9 mouse cellular contexts compared by ENCODE assay signal in the genomic region with DNA sequence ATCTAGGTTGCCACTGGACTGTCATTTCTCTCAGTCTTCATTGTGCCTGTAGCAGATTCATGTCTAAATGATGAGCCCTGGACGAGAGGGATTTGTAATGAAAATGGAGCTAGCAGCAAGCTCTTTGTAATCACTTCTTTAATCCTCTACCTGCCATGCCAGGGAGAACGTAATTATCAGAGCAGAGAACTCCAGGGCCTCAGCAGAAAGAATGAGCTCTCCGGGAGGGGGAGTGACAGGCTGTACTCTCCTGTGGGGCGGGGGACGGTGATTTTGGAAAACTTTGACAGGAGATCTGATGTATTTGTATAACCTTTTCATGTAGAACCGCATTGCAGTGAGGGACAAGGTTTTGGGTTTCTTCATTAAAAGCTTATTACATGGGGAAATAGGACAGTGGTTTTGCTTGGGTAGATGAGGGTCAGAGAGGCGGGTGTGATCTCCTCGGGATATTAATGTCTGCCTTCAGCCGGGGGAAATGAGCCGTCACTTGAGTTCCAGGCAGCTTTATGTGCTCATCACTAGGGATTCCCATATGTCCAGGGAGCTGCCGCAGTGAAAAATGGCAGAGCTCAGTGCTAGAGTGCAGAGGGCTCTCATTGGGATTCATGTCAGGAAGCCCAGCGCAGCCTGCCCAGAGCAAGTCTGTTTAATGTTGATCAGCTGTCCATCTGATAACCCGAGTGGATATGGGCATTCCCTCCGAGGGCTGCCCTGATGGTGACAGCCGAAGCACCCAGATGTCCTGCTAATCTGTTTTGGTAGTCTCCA.
DNase-seq lines count a peak whose midpoint lies in the region; ATAC-seq and TF ChIP-seq lines count a peak whose summit lies in the region.
"Had no signal": no experiment of that assay in that cellular context is flagged by ENCODE, and none has a peak within 500 bp of the region (broad histone marks: within the 10 kb centered on the region; RNA-seq: fewer than 3 reads in every experiment).

No protein-coding gene starts in this region.

- no peaks in the 10 kb centered on the region for H3K4me1 ChIP-seq in lung, embryonic 15.5 days
- peaks cover 2% of the 10 kb centered on the region; the same call in 1 of the 2 replicates for H3K4me1 ChIP-seq in lung, adult 2 months (ENCODE audit: control insufficient read depth, insufficient read depth, low read length)
- peaks cover 24% of the 10 kb centered on the region for H3K4me1 ChIP-seq in midbrain, embryonic 10.5 days

- no peak overlapping the region for H3K27ac ChIP-seq in lung, embryonic 15.5 days
- peak overlapping the region; percentile 65; the same call in 1 of the 2 replicates for H3K27ac ChIP-seq in midbrain, embryonic 10.5 days (replicated peaks)
- H3K27ac ChIP-seq: liver, embryonic 13.5 days had no signal

- no peak overlapping the region for H3K4me2 ChIP-seq in lung, embryonic 15.5 days
- H3K4me2 ChIP-seq: liver, embryonic 13.5 days had no signal

- H3K27me3 ChIP-seq in lung, embryonic 15.5 days: no peaks in the 10 kb centered on the region
- no peaks in the 10 kb centered on the region for H3K27me3 ChIP-seq in midbrain, embryonic 10.5 days (ENCODE audit: low read depth, poor library complexity, severe bottlenecking)
- H3K27me3 ChIP-seq: liver, embryonic 13.5 days had no signal

- TF ChIP-seq POLR2A in lung, adult 2 months (IDR thresholded peaks at IDR 0.05; ENCODE audit: borderline replicate concordance, extremely low read depth, low read depth, low read length): no peak

- no peaks in the 10 kb centered on the region for H3K36me3 ChIP-seq in lung, embryonic 15.5 days
- H3K36me3 ChIP-seq in midbrain, embryonic 10.5 days: no peaks in the 10 kb centered on the region
- H3K36me3 ChIP-seq: liver, embryonic 13.5 days had no signal

- peak; percentile 42; the same call in 1 of the 2 replicates for ATAC-seq in lung, embryonic 15.5 days (ENCODE audit: borderline replicate concordance, extremely low read depth, low FRiP score, low TSS enrichment)
- ATAC-seq in CD4-positive, CD25-positive, alpha-beta regulatory T cell, adult 4 months: no peak

- H3K9ac ChIP-seq in lung, embryonic 15.5 days: no peak overlapping the region
- H3K9ac ChIP-seq: liver, embryonic 13.5 days had no signal

- TF ChIP-seq CTCF in lung, adult 2 months (IDR thresholded peaks at IDR 0.05; ENCODE audit: insufficient read depth, low read length): no peak

- WGBS in lung, embryonic 15.5 days: 27% methylated on average over 15 of the region's 15 CpGs
- WGBS in lung, adult 2 months: 61% methylated on average over 15 of the region's 15 CpGs
- 53% methylated on average over 15 of the region's 15 CpGs for WGBS in midbrain, embryonic 10.5 days

- peak; percentile 50 to 52 for DNase-seq in cerebellum, postnatal 10 days
- DNase-seq in cerebellum, adult 8-10 months: no peak
- no peak for DNase-seq in lung, adult 2 months
- DNase-seq in midbrain, embryonic 10.5 days (ENCODE audit: low spot score): no peak
- DNase-seq in B cell, adult 2 months: no peak
- no peak for DNase-seq in thymus, postnatal 36 days
- DNase-seq: liver, embryonic 13.5 days had no signal

- no peaks in the 10 kb centered on the region for H3K9me3 ChIP-seq in lung, embryonic 15.5 days
- no peaks in the 10 kb centered on the region for H3K9me3 ChIP-seq in midbrain, embryonic 10.5 days (replicated peaks)
- H3K9me3 ChIP-seq: liver, embryonic 13.5 days had no signal

- H3K4me3 ChIP-seq in lung, embryonic 15.5 days: no peak overlapping the region
- H3K4me3 ChIP-seq in lung, adult 2 months (replicated peaks; ENCODE audit: extremely low read depth, low read depth, low read length): no peak overlapping the region
- no peak overlapping the region for H3K4me3 ChIP-seq in midbrain, embryonic 10.5 days
- H3K4me3 ChIP-seq: liver, embryonic 13.5 days had no signal

Comparison
In these comparisons a context has a peak if more than half of its experiments do, and no peak if none do; other contexts are left out.
1. DNase-seq: peak in cerebellum, postnatal 10 days (2 of 2); none in cerebellum, adult 8-10 months (single experiment), lung, adult 2 months (single experiment), midbrain, embryonic 10.5 days (single experiment), B cell, adult 2 months (0 of 2) and thymus, postnatal 36 days (0 of 2).